Mouse (Mus musculus) E14TG2a.4 (cell line): ENCODE measurements at regions not wholly inside any gene's neighbourhood (a gene's known extent, or its start where the extent isn't known, plus 50 kb on each side); places are given as distances from the start of the nearest gene placed in this dataset.

ENCODE experiments used
- CTCF ChIP-seq: conservative IDR thresholded peaks from 2 replicates; pipeline ENCODE4 v1.5.1; 2014; ENCODE audit warnings: low read length
- POU5F1 ChIP-seq: IDR thresholded peaks from 2 replicates; pipeline ENCODE4 v1.6.1; 2014; ENCODE audit warnings: low read length, borderline replicate concordance

GRCm38 (mm10) chr2:137898425-137898824 is 357.9 kb upstream of the Btbd3 start:
- TF ChIP-seq CTCF (no peak), POU5F1 (no peak)
